Mouse (Mus musculus) gastrocnemius, postnatal 4 days (tissue): ENCODE measurements around the gene Cd5l. TPM values are rescaled to one million over a fixed set of nuclear protein-coding genes. Genes with fewer than 3 reads are reported as not detected.

Source experiments
- DNase-seq, 2 experiments: peaks; one replicate each; pipeline ENCODE4 v3.0.0; 2021 to 2022; ENCODE audit warnings: low spot score in 2 of 2, mixed read lengths in 2 of 2
- total RNA-seq, 2 experiments: library from RNA; stranded (reverse); gene quantifications; 2 replicates each; pipeline ENCODE4 v1.2.3; 2021

Gene Cd5l
- total RNA-seq, 2 experiments from 2014 or later: 1.4 TPM; not detected in 1

DNA sequence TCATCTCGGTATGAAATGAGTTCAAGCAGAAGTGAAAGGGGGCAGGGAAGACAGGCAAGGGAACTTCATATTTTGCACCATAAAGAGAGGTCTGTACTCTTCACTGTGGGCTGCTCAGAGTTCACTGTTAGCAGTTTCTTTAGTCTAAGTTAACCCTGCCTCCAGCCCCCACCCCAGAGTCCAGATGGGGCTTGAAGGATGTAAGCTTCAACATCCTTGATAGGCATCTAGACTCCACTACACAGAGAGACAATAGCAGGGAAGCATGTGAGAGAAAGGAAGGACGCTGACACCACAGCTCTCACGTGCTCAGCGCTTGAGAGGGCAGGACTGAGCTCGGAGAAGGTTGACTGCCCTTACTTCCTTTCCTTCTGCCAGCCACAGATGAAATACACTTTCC is 43.6 kb downstream of the Cd5l start:
- DNase-seq: no peak

DNA sequence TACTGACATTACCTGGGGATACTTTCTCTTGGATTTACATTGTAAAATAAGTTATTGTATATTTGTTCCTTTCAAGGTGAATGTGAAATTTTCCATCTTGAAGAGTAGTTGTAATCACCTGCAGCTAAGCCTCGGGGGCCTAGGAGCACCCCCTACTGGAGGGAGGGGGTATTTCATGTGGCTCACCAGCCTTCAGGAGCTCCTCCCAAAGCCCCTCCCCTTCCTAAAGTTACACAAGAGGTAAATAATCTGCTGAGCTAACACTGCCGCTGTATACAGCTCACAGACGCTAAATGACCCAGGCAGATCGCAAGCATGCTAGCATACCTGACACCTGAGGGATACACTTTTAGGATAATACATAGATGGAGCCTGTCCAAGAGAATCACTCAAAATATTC is 50.5 kb downstream of the Cd5l start:
- no peak for DNase-seq

DNA sequence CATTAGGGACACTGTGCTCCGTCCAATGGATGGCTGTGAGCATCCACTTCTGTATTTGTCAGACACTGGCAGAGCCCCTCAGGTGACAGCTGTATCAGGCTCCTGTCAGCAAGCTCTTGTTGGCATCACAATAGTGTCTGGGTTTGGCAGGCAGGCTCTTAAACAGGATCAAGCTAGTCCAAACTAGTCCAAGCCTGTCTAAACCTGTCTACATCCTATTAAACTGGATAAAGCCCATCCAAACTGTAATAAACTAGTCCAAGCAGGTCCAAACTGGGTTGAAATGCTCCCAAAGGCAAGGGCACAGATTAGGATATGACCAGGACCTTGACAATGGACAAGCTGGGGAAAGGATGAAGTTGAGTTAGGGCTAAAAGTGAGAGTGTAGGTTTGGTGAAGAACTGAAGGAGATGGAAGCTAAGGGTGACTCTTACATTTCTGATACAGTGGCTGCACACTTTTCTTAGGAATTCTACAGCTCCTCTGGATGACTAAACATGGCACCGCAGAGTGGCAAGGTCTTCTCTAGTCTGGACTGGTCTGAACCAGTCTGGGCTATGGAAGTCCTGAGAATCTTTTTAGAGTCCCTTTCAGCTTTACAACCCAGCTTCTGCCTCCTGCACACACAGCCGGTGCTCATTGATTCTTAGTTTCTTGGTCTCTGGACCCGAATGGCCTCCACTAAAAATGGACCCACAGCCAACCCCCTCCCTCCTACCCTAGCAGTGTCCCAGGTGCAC is 51.7 kb downstream of the Cd5l start:
- no peak for DNase-seq

DNA sequence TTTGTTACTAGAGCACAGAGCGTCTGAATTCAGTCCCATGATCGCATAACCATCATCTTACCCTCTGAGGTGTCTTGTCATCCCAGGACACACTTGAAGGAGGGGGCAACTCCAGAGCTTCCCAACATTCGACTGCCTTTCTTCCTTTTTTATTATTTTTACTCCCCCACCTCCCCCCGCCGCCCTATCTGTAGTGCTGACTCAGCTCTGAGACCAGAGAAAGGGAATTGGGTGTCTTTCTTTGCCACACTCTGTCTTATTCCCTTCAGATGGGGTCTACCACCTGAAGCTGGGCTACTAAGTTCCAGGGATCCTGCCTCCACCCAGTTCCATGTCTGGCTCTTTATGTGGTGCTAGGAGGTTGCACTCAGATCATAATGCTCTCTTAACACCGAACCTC is 52.9 kb downstream of the Cd5l start:
- DNase-seq: no peak

- DNase-seq: peak in 1 of 2 experiments; percentile 42
Measured at GRCm38 (mm10) chr3:87411150-87411549, 53.5 kb downstream of the Cd5l start.

- no peak for DNase-seq
Measured at GRCm38 (mm10) chr3:87420645-87421044, 63.0 kb downstream of the Cd5l start.

Other genes with a start within 250 kb of the Cd5l start
- 10 to 100 TPM; 29.1 to 30.5 TPM for gene Kirrel, start 183.1 kb upstream of the Cd5l start, total RNA-seq
- 10 to 100 TPM in 1 of 2 experiments, 1 to 10 TPM in 1; 9.4 to 12.4 TPM for gene Fcrls, start 94.1 kb upstream of the Cd5l start, total RNA-seq
- under 1 TPM in 1 of 2 experiments, not detected in 1; 0.21 TPM for gene Fcrl1, start 18.5 kb downstream of the Cd5l start, total RNA-seq
- gene Fcrl5, start 77.9 kb downstream of the Cd5l start, total RNA-seq: not detected
- 10 to 100 TPM; 14.3 to 15.3 TPM for gene Etv3, start 167.5 kb downstream of the Cd5l start, total RNA-seq